Mouse (Mus musculus): ENCODE data around the gene Adamtsl2.

Gene Adamtsl2

DNA sequence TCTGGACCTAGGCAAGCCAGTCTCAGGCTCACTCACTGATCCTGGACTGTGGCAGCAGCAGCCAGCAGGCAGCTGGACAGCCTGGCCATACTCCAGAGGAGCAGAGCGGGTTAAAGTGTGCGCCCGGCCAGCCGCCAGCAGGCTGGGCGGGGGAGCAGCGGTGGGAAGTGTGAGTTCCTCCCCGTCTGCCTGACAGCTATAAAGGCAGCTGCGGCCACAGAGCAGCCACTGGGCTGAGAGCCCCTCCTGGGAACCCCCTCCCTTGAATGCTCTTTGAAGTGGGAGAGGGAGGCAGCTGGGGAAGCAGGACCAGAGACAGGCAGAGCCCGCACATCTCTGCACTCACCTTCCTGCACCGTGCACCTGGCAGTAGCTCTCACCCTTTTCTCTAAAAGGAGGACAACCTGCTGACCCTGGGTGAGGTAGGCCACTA is at the start of gene Adamtsl2:
Adamtsl2 (plus strand) TSS at position 228 of the 433 bp plus-strand sequence.
- peak; percentile 45 for DNase-seq

DNA sequence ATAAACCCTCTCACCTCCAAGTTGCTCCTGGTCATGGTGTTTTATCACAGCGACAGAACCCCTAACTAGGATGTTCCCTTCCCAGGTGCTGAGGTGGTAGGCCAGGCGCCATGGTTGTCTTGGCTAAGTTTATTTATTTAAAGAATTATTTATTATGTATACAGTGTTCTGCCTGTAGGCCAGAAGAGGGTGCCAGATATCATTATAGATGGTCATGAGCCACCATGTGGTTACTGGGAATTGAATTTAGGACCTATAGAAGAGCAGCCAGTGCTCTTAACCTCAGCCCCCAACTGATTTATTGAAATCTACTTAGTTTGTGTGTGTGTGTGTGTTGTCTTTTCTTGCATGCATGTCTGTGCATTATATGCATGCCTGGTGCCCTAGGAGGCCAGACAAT is 46.8 kb upstream of the Adamtsl2 start:
- no peak for DNase-seq

DNA sequence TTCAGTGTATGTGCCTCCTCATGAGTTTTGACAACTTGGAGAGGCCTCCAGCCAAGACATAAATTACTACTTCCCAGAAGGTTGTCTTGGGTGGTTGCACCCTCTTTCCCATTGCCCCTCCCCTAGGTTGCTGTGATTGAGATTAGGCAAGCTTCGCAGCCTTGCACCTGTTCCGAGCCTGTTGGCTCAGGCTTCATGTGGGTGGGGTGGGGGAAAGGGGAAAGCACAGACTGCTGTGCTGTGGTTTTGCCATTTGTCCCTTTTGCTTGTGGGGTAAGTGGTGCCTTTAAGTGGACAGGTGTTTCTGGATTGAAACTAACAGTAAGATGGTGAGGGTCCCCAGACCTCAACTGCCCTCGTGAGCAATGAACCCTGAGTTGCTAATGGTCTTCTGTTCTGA is 43.2 kb upstream of the Adamtsl2 start:
- no peak for DNase-seq

DNA sequence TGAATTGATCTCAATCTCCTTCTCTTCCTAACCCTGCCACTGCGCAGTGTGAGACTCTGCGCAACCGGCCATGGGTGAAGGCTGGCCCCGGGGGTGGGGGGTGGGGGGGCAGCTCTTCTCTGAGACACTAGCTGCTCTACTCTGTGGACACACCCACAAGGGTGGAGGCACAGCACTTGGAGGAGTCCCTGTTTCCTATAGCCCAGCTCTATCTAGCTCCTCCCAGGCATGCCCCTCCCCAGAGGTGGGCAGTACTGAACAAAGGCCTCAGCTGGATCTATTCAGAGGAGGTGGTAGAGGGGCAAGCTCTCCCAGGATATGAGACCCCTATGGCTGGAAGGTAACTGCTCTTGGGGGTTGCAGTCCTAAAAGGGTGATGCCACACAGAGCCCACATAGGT is 42.2 kb upstream of the Adamtsl2 start:
- no peak for DNase-seq

DNA sequence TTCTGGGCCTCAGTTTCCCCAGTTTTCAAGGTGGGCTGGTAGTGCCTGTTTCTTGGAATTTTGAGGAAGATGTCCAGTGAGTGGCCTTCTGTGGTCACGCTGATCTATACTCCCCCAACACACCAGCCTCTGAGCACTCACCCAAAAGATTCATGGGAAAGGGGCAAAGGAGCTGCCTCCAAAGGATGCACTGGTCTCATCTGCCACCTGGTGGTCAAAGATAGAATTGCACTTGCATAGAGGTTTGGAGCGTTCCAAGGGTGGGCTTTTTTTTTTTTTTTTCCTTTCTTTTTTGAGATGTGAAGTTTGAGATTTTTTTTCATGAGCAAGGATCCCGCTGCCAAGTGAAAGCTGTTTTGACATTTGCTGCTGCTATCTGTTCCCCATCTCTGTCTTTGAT is 40.6 kb upstream of the Adamtsl2 start:
- DNase-seq = peak; percentile 57

DNA sequence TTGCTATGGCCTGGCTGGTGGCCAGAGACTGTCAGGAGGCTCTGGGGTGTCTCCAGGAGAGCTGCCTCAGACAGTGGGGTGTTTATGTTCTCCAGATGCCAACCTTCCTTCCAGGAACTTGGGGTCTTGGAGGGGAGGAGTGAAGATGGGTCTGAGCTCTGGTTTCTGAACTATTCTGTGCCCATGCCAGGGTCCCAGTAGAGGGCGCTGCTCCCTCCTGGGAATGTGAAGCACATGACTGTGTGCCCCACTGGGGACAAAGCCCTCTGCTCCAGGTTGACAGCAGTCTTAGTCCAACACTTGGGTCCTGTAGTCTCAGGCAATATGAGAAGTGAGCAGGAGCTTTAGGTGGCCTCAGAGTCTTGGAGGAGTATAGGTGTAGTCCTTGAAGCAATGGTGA is 39.9 kb upstream of the Adamtsl2 start:
- DNase-seq = no peak

DNA sequence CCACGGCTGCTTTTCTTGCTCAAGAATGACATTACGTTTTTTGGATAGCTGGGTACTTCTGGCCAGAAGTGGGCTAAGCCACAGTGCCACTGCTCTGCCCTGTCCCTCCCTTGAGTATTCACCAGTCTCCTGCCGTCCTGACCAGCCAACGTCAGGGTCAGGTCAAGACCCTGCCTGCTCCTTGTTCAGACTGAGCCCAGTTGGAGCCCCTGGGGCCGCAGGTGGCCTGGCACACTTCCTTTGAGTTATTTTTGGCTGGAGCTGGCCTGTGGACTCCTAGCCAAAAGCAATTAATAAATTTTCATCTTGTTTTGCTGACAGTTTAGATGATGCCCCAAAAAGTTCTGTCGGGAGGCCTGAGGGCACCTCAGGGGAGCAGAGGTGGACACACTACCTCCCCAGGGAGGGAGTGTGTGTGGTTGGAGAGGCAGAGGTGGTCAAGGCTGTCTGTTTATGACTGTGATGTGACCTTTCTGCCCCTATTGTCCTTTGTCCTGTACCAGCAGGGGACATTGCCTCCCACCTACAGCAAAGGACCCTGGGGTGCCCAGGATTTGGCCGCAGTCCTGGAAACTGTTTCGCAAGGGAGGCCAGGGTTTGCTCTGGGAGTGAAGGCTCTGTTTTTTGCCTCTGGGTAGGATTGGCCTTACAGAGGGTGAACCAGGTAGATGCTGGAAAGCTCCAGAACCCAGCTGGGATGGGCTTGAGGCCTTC is 36.9 kb upstream of the Adamtsl2 start:
- DNase-seq = no peak

DNA sequence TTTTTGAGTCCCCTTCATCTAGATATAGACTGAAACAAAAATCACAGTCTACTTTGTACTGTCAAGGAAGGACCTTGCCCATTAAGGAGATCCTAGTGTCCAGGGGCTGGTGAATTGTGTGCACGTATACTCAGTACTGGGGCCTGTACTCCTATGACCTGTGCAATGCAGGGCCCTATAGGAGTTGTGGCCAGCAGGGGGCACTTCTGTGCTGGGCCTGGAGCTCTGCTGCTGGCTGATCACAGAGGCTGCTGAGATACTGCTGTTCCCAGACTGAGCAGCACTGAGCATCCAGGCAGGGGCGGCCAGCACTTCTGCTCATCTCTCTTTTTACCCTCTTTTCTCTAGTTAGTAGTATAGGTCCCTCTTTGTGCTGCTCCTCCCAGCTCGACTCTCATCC is 35.7 kb upstream of the Adamtsl2 start:
- peak; percentile 84 for DNase-seq

DNA sequence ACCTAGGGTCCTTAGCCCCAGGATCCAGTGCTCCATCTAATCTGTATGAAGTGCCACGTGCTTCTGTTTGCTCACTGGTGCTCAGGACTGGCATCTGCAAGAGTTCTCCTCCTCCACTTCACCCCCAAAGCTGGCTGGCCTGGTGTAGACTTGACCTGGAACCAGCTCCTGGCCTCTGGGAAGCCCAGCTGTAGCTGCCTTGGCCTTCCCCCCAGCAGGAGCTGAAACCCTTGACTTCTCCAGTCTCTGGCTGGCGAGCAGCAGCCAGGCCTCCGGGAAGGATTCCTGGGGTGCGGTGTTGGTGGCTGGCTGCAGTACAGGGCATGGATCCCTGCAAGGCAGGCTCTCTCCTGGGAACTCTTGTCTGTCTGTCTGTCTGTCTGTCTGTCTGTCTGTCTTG is 35.0 kb upstream of the Adamtsl2 start:
- no peak for DNase-seq

DNA sequence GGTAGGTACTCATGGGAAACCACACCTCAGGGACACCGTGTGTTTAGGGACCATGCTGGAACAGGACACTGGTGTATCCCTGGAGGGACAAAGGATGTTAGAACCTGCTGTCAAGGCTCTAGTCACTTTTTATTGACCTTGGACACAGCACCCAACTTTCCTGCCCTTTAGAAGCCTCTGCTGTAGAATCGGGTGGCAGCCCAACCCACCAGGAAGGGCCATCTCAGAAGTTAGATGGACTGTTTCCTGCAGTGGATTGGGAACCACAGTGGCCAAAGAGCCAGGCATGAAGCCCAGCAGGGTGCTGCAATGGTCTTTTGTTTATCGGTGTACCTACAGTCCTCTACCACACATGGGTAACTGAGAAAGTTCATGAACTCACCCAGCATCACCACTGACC is 34.5 kb upstream of the Adamtsl2 start:
- no peak for DNase-seq

DNA sequence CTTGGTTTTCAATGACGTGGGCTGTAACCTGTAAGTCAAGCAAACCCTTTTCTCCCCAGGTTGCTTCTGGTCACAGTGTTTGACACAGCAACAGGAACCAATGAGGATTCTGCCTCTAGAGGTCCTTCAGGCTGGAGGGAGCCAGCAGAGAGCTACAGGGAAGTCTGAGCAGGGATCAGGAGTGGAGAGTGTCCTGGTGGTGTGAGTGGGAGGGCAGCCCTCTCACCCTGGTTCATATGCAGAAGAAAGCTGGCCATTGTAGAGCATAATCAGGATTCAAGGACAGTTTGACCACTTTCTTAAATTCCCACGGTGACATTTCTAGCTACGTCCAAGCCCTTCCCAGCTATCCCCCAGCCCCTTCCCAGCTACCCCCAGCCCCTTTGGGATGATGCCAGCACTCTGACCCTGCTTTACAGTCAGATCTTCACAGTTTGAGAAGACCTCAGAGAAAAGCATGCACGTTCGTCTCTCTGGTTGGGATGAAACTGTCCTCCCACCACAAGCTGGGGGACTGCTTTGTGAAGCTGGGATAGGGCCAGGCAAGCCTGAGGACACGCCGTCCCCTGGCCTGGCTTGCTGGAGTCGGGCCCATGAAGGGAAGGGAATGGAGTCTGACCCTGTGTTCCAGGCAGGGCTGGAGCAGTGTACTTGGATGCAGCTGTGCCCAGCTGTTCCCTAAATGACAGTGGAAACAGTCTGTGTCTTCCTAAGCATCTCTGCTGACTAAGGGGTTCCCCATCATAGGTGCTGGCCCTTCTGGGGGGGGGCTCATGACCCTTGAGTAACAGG is 33.0 kb upstream of the Adamtsl2 start:
- no peak for DNase-seq

DNA sequence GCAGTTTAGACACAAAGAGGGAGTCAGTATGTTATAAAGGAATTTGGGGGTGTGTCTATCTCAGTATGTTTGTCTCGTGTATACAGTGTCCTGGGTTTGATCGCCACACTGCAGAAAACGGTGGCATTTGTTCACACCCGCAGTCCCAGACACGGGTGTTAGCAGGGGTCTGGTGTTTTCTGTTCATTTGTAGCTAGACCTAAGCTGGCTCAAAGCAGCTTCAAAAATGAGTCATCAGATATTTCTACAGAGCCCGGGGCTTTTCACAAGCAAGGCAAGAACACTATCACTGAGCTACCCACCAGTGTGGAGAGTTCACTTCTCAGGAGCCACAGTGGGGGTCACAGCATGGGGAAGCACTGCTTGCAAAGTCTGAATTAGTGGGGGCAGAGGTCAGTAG is 29.8 kb upstream of the Adamtsl2 start:
- DNase-seq = no peak

DNA sequence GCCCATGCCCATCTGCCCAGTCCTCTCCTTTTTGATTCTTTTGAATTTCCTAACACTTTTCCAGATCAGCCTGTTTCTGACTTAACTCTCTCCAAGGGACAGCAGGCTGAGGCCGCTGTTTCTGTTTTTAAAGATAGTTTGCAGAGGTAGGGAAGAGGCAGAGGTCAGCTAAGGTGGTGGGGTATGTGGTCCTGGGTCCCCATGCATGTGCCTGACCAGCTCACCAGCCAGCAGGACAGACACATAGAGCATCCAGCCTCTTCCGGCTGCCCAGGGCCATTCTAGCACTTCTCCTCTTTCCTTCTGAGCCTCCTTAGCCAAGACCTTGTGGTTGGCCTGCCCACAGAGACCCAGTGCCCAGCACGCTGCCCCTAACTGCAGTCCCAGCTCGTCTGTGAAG is 20.9 kb upstream of the Adamtsl2 start:
- no peak for DNase-seq

DNA sequence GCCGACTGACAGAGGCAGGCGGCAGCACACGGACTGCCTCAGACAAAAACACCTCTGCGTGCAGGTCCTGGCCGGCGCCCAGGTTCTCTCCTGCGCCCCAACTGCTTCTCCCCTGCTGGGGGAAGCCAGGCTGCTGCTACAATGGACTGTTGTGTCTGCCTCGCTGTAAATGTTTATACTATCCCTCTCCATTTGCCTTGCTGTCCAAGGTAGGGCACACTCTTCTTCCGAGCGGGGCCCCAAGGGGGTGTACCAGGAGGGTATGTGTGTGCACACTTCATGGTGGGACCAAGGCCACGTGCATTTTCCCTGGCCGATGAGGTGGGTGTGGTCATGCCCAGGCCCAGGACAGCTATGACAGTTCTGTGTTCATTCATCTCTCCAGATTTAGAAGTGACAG is 20.4 kb upstream of the Adamtsl2 start:
- DNase-seq = no peak

DNA sequence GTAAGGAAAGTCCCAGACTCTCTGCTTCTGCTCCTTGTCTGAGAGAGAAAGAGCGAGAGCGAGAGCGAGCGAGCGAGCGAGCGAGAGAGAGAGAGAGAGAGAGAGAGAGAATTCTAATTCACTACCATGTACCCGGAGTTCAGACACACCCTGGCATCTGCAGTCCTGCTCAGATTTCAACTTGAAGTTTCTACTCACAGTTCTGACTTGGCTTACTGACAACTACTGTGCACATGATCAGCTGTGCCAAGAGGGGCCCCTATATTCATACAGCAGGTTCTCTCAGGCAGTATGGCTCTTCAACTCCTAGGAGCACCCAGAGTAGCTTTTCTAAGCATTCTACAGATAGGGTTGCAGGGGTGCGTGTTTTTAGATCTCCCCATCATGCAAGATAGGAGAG is 20.0 kb upstream of the Adamtsl2 start:
- no peak for DNase-seq

DNA sequence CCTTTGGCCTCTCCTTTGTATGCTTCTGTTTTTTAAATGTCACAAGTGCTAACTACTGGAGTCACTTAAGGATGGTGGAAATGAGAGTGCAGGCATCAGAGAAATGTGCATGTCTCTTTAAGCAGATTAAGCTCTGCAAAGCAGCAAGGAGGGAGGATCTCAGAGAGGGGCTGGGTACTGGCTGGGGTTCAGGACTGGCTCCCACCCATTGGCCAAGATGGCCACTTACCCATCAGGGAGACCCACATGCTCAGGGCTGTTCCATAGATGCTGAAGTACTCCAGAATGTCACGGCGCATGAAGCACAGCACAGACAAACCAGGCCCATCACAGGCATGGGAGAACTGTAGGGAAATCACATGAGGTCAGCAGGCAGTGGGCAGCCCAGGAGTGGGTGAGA is 12.1 kb upstream of the Adamtsl2 start:
- no peak for DNase-seq

DNA sequence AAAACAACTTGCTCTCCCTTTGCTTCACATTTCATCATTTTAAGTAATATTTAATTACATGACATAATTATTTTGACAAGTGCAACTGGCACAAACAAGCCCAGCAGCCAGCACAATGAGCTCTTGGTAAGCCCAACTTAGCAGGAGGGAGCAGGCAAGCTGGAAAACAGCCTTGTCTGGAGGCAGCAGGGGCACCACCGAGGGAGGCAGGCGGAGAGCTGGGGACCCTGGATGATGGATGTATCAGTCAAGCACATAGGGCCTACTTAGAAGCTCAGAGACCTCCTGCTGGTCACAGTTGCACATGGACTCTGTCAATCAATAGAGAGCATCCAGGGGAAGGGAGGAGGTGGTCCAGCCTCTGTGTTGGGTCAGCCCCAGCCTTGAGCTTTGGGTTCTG is 11.2 kb upstream of the Adamtsl2 start:
- DNase-seq = no peak

DNA sequence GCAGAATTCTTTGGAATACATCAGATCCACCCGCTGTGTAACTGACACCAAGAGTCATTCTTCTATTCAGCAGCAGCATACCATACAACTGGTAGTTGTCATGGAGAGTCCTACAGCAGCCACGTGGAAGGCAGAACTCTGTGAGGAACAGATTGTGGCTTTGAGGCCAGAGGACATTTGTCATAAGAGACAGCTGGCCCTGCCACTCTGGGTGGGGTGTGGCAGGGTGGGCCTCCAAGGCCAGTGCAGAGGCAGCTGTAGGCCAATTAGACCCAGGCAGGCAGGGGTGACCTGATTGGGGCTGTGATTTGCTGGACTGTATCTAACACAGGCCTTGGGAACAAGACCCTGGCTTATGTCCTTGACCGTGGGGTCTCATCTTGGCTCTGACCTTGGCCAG is 9.5 kb upstream of the Adamtsl2 start:
- DNase-seq = no peak

DNA sequence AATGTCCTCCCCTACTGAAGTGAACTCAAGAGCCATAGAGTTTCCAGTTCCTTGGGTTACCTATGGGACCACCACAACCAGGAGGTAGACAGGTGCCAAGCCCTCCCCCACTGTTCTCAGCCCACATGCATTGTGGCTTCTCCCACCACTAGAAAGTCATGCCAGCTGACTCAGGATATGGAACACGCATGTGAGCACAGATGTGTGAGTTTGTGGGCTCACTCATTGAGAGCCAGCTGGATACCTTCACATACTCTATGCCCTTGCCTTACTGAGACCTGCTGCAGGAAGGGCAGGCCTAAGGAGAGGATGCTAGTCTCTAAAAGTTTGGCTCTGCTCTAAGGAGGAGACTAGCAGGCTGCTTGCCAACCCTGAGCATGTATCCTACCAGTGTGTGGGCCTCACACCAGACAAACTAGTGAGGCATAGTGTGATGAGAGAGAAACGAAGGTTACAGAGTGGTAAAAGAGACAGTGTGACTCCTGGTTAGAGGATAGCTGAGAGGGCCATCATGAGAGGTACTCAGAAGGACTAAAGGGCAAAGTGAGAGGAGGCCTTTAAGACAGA is 8.8 kb upstream of the Adamtsl2 start:
- DNase-seq = peak; percentile 38

DNA sequence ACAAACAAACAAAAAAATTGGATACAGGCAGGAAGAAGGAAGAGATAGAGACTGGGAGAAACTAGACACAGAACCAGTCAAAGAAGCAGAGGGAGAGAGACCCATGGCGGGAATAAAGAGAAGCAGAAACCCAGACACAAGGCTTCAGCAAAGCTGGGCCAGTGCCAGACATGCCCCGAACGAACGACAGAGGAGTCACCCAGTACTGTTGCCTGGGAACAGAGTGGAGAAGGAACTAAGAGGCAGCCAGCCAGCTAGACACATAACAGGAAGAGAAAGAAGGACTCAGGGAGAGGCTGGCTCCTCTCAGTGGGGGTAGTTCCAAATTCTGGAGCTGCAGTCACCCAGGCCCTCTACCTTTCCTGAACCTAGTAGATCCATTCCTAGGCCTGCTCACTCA is 8.0 kb upstream of the Adamtsl2 start:
- peak; percentile 83 for DNase-seq

DNA sequence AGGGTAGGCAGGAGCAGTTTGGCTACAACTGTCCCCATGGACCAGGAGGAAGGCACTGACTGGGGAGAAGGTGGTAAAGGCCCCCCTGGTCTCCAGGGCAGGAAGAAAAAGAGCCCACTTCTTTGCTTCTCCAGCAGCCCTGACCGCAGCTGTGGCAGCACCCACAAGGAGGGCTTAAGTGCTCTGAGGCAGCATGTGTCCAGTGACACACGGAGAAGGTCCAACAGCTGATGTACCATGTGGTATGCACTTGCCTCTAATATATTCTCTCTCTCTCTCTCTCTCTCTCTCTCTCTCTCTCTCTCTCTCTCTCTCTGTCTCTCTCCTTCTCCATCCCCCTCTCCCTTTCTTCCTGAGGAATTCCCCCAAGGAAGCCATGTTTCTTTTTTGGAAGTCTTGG is 7.2 kb upstream of the Adamtsl2 start, which contains the start of gene Mymk:
Mymk (minus strand) TSS at position 202 of the 400 bp plus-strand sequence.
- DNase-seq = no peak

DNA sequence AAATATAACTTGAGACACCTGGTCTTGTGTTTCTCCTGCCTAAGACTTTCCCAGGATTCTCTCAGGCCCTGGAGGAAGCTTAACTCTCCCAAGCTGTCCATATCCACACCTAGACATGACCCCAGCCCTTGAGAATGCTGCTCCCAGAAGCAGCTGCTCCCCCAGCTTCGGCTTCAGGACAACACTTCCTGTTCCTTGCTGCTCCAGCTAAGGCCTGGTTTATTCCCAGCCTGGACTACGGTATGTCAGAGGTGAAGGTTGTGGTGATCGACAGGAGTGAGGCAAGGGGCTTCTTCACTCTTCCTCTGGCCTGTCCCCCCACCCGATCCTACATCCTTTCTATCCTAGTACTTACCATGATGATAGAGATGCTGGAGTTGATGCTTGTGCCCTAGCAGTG is 5.8 kb upstream of the Adamtsl2 start:
- DNase-seq = no peak

DNA sequence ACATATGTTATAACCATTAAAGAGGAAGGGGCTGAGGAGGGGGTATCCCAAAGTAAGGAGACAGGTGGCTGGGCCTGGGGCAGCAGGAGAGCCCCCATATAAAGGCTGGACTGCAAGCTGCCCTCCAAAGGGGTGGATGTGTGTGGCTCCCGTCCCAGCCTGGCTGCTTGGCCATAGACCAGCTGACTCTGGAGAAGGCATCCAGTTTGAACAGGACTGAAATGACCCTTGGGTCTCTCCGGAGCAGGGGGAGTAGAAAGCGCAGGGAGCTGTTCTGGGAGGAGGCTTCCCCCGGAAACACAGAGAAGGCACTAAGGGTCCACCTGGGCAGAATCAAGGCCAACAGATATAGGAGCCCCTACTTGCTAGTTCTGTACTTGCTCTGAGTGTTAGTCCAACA is 4.4 kb upstream of the Adamtsl2 start:
- DNase-seq = no peak

DNA sequence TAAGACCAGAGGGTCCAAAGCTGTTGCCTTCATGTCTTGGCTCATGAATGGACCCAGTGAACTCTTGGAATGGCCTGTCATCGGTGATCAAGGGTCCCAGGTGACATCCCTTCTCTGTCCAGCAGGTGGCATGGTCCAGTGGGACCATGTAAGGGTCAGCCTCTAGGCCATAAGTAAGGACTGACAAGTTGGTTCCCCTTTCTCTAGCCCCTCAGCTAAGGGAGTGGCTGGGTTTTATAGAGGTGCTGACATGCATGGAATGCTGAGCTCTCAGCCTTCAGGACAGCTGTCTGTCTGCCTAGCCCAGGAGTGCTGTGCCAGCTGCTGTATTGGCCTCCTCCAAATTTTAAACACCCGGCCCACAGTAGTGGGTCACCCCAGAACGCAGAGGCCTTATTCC is 3.7 kb upstream of the Adamtsl2 start:
- DNase-seq = no peak

Measured in right cerebral cortex, postnatal 25 days (tissue).